Mouse (Mus musculus) testis, adult 2 months (tissue): ENCODE measurements around the gene Ptprt. TPM values are rescaled to one million over a fixed set of nuclear protein-coding genes. Genes with fewer than 3 reads are reported as not detected.

ENCODE experiments used
- H3K27ac ChIP-seq: fragments of 200-500 bp; 2 replicates; pipeline ENCODE4 v1.5.1; 2012; ENCODE audit warnings: low read depth, low read length; ENCODE audit not compliant: control insufficient read depth, insufficient read depth
- H3K27me3 ChIP-seq: fragments of 200-500 bp; 2 replicates; pipeline ENCODE4 v1.6.1; 2012; ENCODE audit warnings: mild to moderate bottlenecking, low read length, moderate library complexity; ENCODE audit not compliant: control insufficient read depth, insufficient read depth
- H3K36me3 ChIP-seq: fragments of 200-500 bp; 2 replicates; pipeline ENCODE4 v1.6.1; 2012; ENCODE audit warnings: mild to moderate bottlenecking, low read length; ENCODE audit not compliant: control insufficient read depth, insufficient read depth
- H3K4me1 ChIP-seq: fragments of 200-500 bp; 2 replicates; pipeline ENCODE4 v1.6.1; 2012; ENCODE audit warnings: low read length; ENCODE audit not compliant: control insufficient read depth, insufficient read depth
- H3K4me3 ChIP-seq: fragments of 200-500 bp; 2 replicates; pipeline ENCODE4 v1.5.1; 2012; ENCODE audit warnings: low read depth, mild to moderate bottlenecking, low read length, moderate library complexity, mixed read lengths; ENCODE audit not compliant: control insufficient read depth
- CTCF ChIP-seq: fragments of 200-500 bp; IDR thresholded peaks from 2 replicates; pipeline ENCODE4 v1.5.1; 2012; ENCODE audit warnings: low read depth, mild to moderate bottlenecking, inconsistent platforms, low read length, moderate library complexity; ENCODE audit not compliant: control insufficient read depth, insufficient read depth, insufficient replicate concordance
- POLR2A ChIP-seq: fragments of 200-500 bp; IDR thresholded peaks from 2 replicates; pipeline ENCODE4 v1.6.1; 2012; ENCODE audit warnings: low read depth, mild to moderate bottlenecking, inconsistent platforms, low read length, moderate library complexity; ENCODE audit not compliant: control insufficient read depth
- polyA plus RNA-seq: library from polyadenylated mRNA; depleted of rRNA; stranded (reverse); fragments of >200 nt; gene quantifications from 2 replicates; pipeline ENCODE4 v1.2.3, GENCODE M21; 2012

The Ptprt gene
- polyA plus RNA-seq, 1 experiment, result 1.6 TPM

DNA sequence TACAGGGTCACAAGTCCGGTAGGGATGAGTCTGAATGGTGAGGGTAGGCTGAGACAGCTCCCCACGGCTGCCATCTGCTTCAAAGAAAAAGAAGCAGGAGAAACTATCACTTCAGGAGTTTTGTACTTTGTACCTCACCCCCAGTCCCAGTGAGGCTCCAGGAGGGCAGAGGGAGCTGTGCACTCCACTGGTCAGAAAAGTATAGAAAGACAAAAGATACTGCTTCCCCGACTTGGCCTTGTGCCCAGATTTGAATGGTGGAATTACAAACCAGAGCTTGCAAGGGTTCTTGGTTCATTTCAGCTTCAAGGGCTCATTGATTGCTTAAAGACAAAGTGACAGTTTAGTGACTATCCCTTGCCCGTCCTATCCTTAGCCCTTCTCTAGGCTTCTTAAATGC lies 1053.6 kb downstream of the Ptprt start:
- Histone ChIP-seq H3K4me3 (no peak overlapping the region), H3K27me3 (no peaks in the 10 kb centered on the region), H3K27ac (no peak overlapping the region), H3K36me3 (no peaks in the 10 kb centered on the region), H3K4me1 (no peaks in the 10 kb centered on the region)
- TF ChIP-seq CTCF (no peak), POLR2A (no peak)

DNA sequence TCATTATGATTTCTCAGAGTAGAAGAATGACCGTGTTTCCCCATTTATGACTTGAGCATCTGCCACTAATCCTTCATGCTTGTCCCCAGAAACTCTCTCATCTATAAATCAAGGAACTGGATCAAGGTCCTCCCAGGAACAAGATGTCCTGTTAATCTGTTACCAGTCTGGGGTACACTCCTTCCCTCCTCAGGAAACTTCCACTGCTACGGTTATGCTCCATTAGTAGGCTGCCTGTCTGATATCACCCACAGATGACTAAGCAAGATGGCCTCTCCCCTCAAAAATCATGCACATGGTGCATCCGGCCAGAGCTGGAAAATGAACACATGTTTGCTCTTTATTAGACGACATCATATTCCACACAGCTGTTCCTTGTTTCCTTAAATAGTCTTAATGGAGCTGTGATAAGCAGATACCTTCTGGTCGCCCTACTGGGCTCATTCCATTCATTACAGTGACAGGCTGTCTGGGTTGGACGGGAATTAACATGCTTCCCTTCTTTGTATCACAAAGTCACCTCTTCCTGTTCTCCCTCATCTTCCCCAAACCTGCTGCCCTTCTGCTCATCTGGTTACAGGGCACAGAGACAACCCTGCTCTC lies 1060.6 kb downstream of the Ptprt start:
- no peaks in the 10 kb centered on the region for H3K4me1 ChIP-seq
- no peak overlapping the region for H3K4me3 ChIP-seq
- no peak for TF ChIP-seq CTCF
- no peak for TF ChIP-seq POLR2A
- no peaks in the 10 kb centered on the region for H3K36me3 ChIP-seq
- no peak overlapping the region for H3K27ac ChIP-seq
- no peaks in the 10 kb centered on the region for H3K27me3 ChIP-seq

DNA sequence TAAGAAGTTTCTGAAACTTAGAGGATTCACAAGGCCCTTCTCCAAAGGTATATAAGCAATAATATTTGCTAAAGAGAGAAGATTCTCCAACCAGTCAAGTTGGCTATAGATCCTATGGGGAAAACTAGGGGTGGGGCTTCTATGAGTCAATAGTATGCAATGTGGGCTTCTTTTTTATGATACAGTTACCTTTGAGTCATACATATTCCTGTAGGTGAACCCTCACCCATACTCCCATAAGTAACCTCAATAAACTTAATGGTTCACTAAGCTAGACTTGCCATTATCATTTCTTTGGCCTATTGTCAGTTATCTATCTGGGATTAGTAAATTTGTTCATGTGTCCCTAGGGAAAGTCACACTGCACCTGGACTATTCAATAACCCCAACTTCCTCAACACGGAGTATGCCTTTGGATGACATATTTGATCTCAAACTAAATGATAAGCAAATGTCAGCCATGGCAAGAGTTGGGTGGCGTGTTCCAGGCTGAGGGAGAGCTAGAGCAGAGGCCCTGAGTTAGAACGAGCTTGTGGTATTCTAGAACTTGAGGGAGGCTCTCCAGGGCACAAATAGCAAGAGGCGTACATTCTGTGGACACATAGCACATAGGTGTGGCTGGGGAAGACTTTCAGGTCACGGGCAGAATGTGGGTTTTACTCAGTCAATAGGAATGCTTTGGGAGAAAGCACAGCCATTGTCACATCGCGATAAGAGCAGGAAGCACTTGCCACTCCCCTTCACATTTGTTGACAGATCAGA lies 1067.4 kb downstream of the Ptprt start:
- Histone ChIP-seq H3K4me1 (no peaks in the 10 kb centered on the region), H3K27me3 (no peaks in the 10 kb centered on the region), H3K4me3 (no peak overlapping the region), H3K36me3 (no peaks in the 10 kb centered on the region), H3K27ac (no peak overlapping the region)
- TF ChIP-seq POLR2A, result no peak
- TF ChIP-seq CTCF, result no peak

DNA sequence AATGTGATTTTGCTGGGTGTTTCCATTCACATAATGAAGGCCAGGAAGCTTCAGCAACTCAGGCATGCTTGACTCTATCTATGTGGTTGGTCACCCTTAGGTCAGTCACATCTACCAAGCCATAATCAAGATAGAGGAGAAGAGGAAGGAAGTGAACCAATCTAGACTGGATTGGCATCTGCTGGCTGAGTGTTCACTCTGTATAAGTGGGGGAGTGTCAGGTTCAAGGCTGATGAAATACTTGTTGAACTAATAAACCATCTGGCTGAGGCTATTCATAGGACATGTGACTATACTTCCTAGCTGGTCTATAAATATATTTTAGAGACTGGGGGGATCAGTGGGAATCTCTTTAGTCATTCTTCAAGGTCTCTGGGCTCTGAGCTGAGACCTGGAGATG lies 1086.5 kb downstream of the Ptprt start:
- no peaks in the 10 kb centered on the region for H3K36me3 ChIP-seq

GRCm38 (mm10) chr2:161572201-161572600 lies 1088.7 kb downstream of the Ptprt start:
- Histone ChIP-seq H3K36me3 (no peaks in the 10 kb centered on the region), H3K27ac (no peak overlapping the region), H3K27me3 (no peaks in the 10 kb centered on the region), H3K4me1 (no peaks in the 10 kb centered on the region), H3K4me3 (no peak overlapping the region)
- TF ChIP-seq POLR2A (no peak), CTCF (no peak)

More for the DNA sequence above, 1086.5 kb downstream of the Ptprt start:
- no peak overlapping the region for H3K27ac ChIP-seq
- no peak overlapping the region for H3K4me3 ChIP-seq
- no peaks in the 10 kb centered on the region for H3K27me3 ChIP-seq
- H3K4me1 ChIP-seq, result no peaks in the 10 kb centered on the region
- TF ChIP-seq POLR2A, result no peak
- no peak for TF ChIP-seq CTCF

DNA sequence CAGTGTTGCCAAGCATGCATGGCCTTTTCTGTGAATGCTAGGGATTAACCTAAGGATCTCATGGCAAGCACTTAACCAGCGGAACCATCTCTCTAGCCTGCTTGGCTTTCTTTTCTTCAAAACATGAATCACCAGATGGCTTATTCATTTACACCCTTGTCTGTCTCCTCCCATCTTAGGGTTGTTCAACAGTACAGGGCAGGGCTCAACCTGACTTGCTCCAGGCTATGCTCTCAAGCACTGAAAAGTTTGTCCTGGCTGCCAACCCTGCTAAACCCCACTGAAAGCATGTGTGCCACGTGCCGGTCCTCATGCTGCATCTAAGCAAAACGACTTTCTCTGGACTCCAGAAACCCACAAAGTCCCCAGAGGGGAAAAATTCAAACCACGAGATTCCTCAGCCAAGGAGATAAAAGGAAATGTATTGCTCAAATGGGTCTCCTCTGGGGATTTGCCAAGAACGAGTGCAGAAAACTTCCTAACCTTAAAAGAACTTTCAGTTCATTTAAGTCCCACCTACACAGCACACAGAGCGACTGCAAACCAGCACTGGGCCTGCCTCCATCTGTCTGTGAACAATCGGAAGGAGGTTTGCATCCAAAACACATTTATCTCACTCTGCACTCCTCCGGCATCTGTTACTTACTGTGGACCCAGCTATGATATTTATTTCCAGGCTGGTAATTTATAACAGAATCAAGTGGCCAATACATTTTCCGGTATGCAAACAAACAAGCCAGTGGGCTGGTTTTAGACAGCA lies 1090.5 kb downstream of the Ptprt start:
- no peak overlapping the region for H3K27ac ChIP-seq
- no peak overlapping the region for H3K4me3 ChIP-seq
- no peaks in the 10 kb centered on the region for H3K36me3 ChIP-seq
- no peaks in the 10 kb centered on the region for H3K4me1 ChIP-seq
- H3K27me3 ChIP-seq, result no peaks in the 10 kb centered on the region
- no peak for TF ChIP-seq CTCF
- TF ChIP-seq POLR2A, result no peak

GRCm38 (mm10) chr2:161561502-161561901 lies 1099.4 kb downstream of the Ptprt start:
- Histone ChIP-seq H3K36me3 (no peaks in the 10 kb centered on the region), H3K27ac (no peak overlapping the region), H3K27me3 (no peaks in the 10 kb centered on the region), H3K4me3 (no peak overlapping the region), H3K4me1 (no peaks in the 10 kb centered on the region)
- no peak for TF ChIP-seq POLR2A
- TF ChIP-seq CTCF, result no peak
